Mouse (Mus musculus): ENCODE results near the gene Nedd9. TPM values are rescaled to one million over a fixed set of nuclear protein-coding genes. Genes with fewer than 3 reads are reported as not detected.
"Not testable (repeated sequence)": the region's sequence is repeated elsewhere in the genome, so short reads cannot be mapped to it uniquely, and the experiment has no call there.

The Nedd9 gene
- total and polyA plus RNA-seq, 2 experiments from 2014 or later: 7.8 to 19.7 TPM

DNA sequence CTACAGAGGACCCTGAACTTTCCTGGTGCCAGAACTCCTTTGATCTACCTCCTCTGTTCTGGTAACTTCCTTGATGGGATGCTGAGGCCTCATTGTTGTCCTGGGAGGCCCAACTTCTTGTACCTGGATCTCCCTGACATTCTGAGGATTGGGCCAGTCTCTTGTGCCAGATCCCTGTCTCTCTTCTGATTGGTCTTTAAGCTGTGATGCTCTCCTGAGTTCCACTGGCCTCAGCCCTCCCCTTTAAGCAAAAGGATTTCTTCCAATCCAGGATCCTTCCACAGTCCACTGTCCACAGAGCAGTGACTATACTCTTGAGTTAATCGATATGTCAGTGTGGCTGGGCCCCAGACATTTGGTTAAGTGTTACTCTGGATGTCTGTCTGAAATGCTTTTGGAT, 112.3 kb downstream of the Nedd9 start:
- no peak for DNase-seq (ENCODE audit: low spot score)
- TF ChIP-seq CTCF (IDR thresholded peaks at IDR 0.05): no peak
- no peaks in the 10 kb centered on the region for H3K4me1 ChIP-seq (ENCODE audit: insufficient read depth, low read length)
- no peaks in the 10 kb centered on the region for H3K9me3 ChIP-seq (ENCODE audit: low read length)
- H3K27ac ChIP-seq (ENCODE audit: low read depth, low read length): no peak overlapping the region
- H3K9ac ChIP-seq (replicated peaks; ENCODE audit: low read length, poor library complexity, severe bottlenecking): no peak overlapping the region
- no peaks in the 10 kb centered on the region for H3K27me3 ChIP-seq (ENCODE audit: insufficient read depth, low read length)
- H3K4me2 ChIP-seq (ENCODE audit: low read depth, low read length, poor library complexity, severe bottlenecking): no peak overlapping the region
- H3K4me3 ChIP-seq (ENCODE audit: low read depth, low read length): no peak overlapping the region
- 96% methylated on average over 1 of the region's 1 CpGs for WGBS
- ATAC-seq (ENCODE audit: low FRiP score): no peak
- H3K36me3 ChIP-seq (ENCODE audit: insufficient read depth, low read length): no peaks in the 10 kb centered on the region

GRCm38 (mm10) chr13:41372555-41373460, 114.4 kb downstream of the Nedd9 start:
- no peaks in the 10 kb centered on the region for H3K4me1 ChIP-seq (ENCODE audit: insufficient read depth, low read length)
- H3K9me3 ChIP-seq (ENCODE audit: low read length): no peaks in the 10 kb centered on the region
- no peak overlapping the region for H3K4me3 ChIP-seq (ENCODE audit: low read depth, low read length)
- H3K36me3 ChIP-seq (ENCODE audit: insufficient read depth, low read length): no peaks in the 10 kb centered on the region
- no peak for TF ChIP-seq CTCF (IDR thresholded peaks at IDR 0.05)
- DNase-seq (ENCODE audit: low spot score): no peak
- H3K4me2 ChIP-seq (ENCODE audit: low read depth, low read length, poor library complexity, severe bottlenecking): no peak overlapping the region
- H3K27ac ChIP-seq (ENCODE audit: low read depth, low read length): no peak overlapping the region
- H3K27me3 ChIP-seq (ENCODE audit: insufficient read depth, low read length): no peaks in the 10 kb centered on the region
- no peak overlapping the region for H3K9ac ChIP-seq (replicated peaks; ENCODE audit: low read length, poor library complexity, severe bottlenecking)
- 75% methylated on average over 8 of the region's 8 CpGs for WGBS
- no peak for ATAC-seq (ENCODE audit: low FRiP score)

- no peaks in the 10 kb centered on the region for H3K27me3 ChIP-seq (ENCODE audit: insufficient read depth, low read length)
- H3K27ac ChIP-seq (ENCODE audit: low read depth, low read length): no peak overlapping the region
- H3K9me3 ChIP-seq (ENCODE audit: low read length): no peaks in the 10 kb centered on the region
- no peak for TF ChIP-seq CTCF (IDR thresholded peaks at IDR 0.05)
- no peak for DNase-seq (ENCODE audit: low spot score)
- no peak overlapping the region for H3K4me2 ChIP-seq (ENCODE audit: low read depth, low read length, poor library complexity, severe bottlenecking)
- ATAC-seq (ENCODE audit: low FRiP score): no peak
- H3K9ac ChIP-seq (replicated peaks; ENCODE audit: low read length, poor library complexity, severe bottlenecking): no peak overlapping the region
- no peak overlapping the region for H3K4me3 ChIP-seq (ENCODE audit: low read depth, low read length)
- no peaks in the 10 kb centered on the region for H3K36me3 ChIP-seq (ENCODE audit: insufficient read depth, low read length)
- H3K4me1 ChIP-seq (ENCODE audit: insufficient read depth, low read length): no peaks in the 10 kb centered on the region
- WGBS: 88% methylated on average over 3 of the region's 3 CpGs
Observed at GRCm38 (mm10) chr13:41371547-41371946, 115.6 kb downstream of the Nedd9 start.

GRCm38 (mm10) chr13:41368612-41369011, 118.5 kb downstream of the Nedd9 start:
- H3K27ac ChIP-seq (ENCODE audit: low read depth, low read length): no peak overlapping the region
- H3K9ac ChIP-seq (replicated peaks; ENCODE audit: low read length, poor library complexity, severe bottlenecking): no peak overlapping the region
- DNase-seq (ENCODE audit: low spot score): no peak
- WGBS: 85% methylated on average over 5 of the region's 5 CpGs
- no peaks in the 10 kb centered on the region for H3K27me3 ChIP-seq (ENCODE audit: insufficient read depth, low read length)
- no peaks in the 10 kb centered on the region for H3K4me1 ChIP-seq (ENCODE audit: insufficient read depth, low read length)
- no peak overlapping the region for H3K4me3 ChIP-seq (ENCODE audit: low read depth, low read length)
- H3K36me3 ChIP-seq (ENCODE audit: insufficient read depth, low read length): no peaks in the 10 kb centered on the region
- H3K9me3 ChIP-seq (ENCODE audit: low read length): no peaks in the 10 kb centered on the region
- no peak for TF ChIP-seq CTCF (IDR thresholded peaks at IDR 0.05)
- ATAC-seq (ENCODE audit: low FRiP score): no peak
- H3K4me2 ChIP-seq (ENCODE audit: low read depth, low read length, poor library complexity, severe bottlenecking): no peak overlapping the region

DNA sequence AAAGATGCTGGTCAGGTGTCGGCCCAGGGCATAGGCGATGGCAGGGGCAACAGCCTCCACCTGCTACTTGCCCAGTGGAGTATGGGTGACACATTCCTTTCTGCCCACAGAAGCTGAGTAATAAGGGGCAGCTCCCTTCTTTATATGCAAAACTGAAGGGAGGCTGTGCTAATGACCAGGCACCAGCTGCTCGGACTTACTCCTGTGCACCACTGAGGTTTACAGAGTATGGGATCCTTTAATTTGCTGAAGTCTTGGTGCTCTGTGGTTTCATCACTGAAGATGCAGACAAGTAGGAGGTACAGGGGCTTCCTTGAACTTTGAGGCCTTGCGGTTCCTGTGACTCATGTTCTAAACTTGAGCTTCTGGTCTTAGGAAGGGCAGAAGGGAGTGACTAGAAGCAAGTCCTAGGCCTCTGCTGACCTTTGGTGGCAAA, 120.0 kb downstream of the Nedd9 start:
- H3K4me3 ChIP-seq (ENCODE audit: low read depth, low read length): no peak overlapping the region
- ATAC-seq (ENCODE audit: low FRiP score): no peak
- WGBS: 82% methylated on average over 4 of the region's 4 CpGs
- no peak overlapping the region for H3K9ac ChIP-seq (replicated peaks; ENCODE audit: low read length, poor library complexity, severe bottlenecking)
- no peaks in the 10 kb centered on the region for H3K4me1 ChIP-seq (ENCODE audit: insufficient read depth, low read length)
- DNase-seq (ENCODE audit: low spot score): no peak
- no peak overlapping the region for H3K27ac ChIP-seq (ENCODE audit: low read depth, low read length)
- H3K27me3 ChIP-seq (ENCODE audit: insufficient read depth, low read length): no peaks in the 10 kb centered on the region
- no peaks in the 10 kb centered on the region for H3K36me3 ChIP-seq (ENCODE audit: insufficient read depth, low read length)
- TF ChIP-seq CTCF (IDR thresholded peaks at IDR 0.05): no peak
- H3K9me3 ChIP-seq (ENCODE audit: low read length): no peaks in the 10 kb centered on the region
- no peak overlapping the region for H3K4me2 ChIP-seq (ENCODE audit: low read depth, low read length, poor library complexity, severe bottlenecking)

- not testable (repeated sequence) for H3K9ac ChIP-seq (replicated peaks; ENCODE audit: low read length, poor library complexity, severe bottlenecking); DNase-seq (ENCODE audit: low spot score); H3K4me3 ChIP-seq (ENCODE audit: low read depth, low read length); H3K27me3 ChIP-seq (ENCODE audit: insufficient read depth, low read length); H3K36me3 ChIP-seq (ENCODE audit: insufficient read depth, low read length); H3K27ac ChIP-seq (ENCODE audit: low read depth, low read length); H3K4me2 ChIP-seq (ENCODE audit: low read depth, low read length, poor library complexity, severe bottlenecking); H3K4me1 ChIP-seq (ENCODE audit: insufficient read depth, low read length); H3K9me3 ChIP-seq (ENCODE audit: low read length); ATAC-seq (ENCODE audit: low FRiP score)
- 23% methylated on average over 1 of the region's 1 CpGs for WGBS
Observed at GRCm38 (mm10) chr13:41366609-41367008, 120.6 kb downstream of the Nedd9 start.
